Mouse (Mus musculus) C2C12 (cell line): Measurements from ENCODE around the gene Prrc2b.

Experiments used
- CTCF ChIP-seq: IDR thresholded peaks from one replicate; pipeline ENCODE4 v1.5.1; 2011; ENCODE audit not compliant: control insufficient read depth, insufficient read depth, insufficient read length
- MAX ChIP-seq: IDR thresholded peaks from one replicate; pipeline ENCODE4 v1.6.1; 2011; ENCODE audit warnings: mild to moderate bottlenecking, control low read depth
- MYOG ChIP-seq: IDR thresholded peaks from one replicate; pipeline ENCODE4 v1.6.1; 2011; ENCODE audit not compliant: control insufficient read depth, insufficient read length; ENCODE audit errors: extremely low read depth
- USF1 ChIP-seq: IDR thresholded peaks from one replicate; pipeline ENCODE4 v1.6.1; 2011; ENCODE audit warnings: low read depth, mild to moderate bottlenecking, control low read depth, moderate library complexity

- TF ChIP-seq CTCF (no peak), MYOG (no peak), USF1 (no peak), MAX (no peak)
These were observed 92.1 kb downstream of the Prrc2b start for GRCm38 (mm10) chr2:32242986-32243385.
